Mouse (Mus musculus): ENCODE measurements around the gene Vmn2r76.
"Not testable (repeated sequence)": the region's sequence is repeated elsewhere in the genome, so short reads cannot be mapped to it uniquely, and the experiment has no call there.

Gene Vmn2r76

DNA sequence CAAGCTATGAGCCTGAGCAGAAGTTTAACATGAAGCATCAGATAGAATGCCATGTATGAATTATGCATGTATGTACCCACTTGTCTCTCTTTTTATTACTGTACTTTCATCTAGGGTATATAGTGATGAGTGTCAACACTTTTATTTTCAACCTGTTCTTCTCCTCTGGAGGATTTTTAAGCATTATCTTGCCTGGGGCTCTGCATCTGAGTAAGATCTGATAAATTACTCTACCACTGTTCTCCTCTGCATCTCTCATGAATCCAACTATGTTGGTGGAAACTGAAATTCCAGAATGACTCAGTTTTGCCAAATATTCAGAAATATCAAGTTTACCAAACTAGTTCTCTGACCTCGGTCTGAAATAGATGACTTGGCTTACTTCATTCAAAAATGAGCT lies at the start of gene Vmn2r76:
Gene Vmn2r76 (minus strand): TSS at position 101 of the 400 bp plus-strand sequence.
- no peak for TF ChIP-seq GATA4 (IDR thresholded peaks at IDR 0.05; ENCODE audit: insufficient replicate concordance, low read length)

GRCm38 (mm10) chr7:86277072-86277471 lies 31.0 kb upstream of the Vmn2r76 start, which contains the start of gene Olfr310:
Olfr310 (minus strand) TSS chr7:86277172.
- TF ChIP-seq GATA4 (IDR thresholded peaks at IDR 0.05; ENCODE audit: insufficient replicate concordance, low read length): no peak

- no peak for TF ChIP-seq GATA4 (IDR thresholded peaks at IDR 0.05; ENCODE audit: insufficient replicate concordance, low read length)
These were observed 34.8 kb downstream of the Vmn2r76 start for GRCm38 (mm10) chr7:86211345-86211744.

GRCm38 (mm10) chr7:86171678-86172077 lies 74.4 kb downstream of the Vmn2r76 start, which contains the start of gene Vmn2r75:
Vmn2r75 (minus strand) TSS chr7:86171778.
- not testable (repeated sequence) for TF ChIP-seq GATA4 (IDR thresholded peaks at IDR 0.05; ENCODE audit: insufficient replicate concordance, low read length)
